Mouse (Mus musculus) lung, postnatal 36 days (tissue): ENCODE measurements around the gene Hdac7.
A peak's percentile ranks its signal among the peaks of the same experiment; 100 is the strongest.

Experiments
- DNase-seq: peaks from one replicate; pipeline ENCODE4 v3.0.0; 2022; ENCODE audit warnings: mixed read lengths

The Hdac7 gene

DNA sequence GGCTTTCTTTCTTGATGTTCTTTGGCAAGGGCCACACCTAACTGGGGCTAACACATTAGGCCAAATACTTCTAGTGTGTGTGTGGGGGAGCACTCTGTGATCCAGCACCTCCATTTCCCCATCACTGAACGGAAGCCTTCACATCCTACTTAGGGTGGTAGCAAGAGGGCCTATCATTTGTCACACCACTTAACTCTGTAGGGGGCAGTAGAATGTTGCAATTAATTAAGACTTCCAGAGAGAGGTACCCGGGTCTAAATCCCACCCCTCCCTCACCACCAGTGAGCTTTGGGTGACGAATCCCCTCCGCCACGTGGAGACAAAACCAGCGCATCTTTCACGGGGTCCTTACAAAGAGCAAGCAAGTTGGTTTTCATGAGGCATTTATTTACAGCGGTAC, 9.8 kb upstream of the Hdac7 start:
- no peak for DNase-seq

DNA sequence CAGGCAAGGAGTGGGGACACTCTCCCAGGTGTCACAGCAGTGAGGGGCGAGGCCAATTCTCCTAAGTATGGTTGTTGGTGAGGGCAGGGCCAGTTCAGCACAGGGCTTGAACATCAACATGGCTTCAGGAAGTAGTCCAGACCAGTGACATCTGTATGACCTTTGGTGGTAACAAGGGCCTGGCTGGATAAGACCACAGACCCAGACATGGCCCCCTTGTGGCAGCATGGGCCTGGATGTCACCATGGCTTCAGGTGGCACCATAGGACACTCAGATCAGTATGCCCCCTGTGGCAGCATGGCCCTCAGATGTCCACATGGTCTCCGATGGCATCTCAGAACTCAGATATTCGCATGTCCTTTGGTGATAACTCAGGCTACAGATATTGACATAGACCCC, 8.0 kb upstream of the Hdac7 start:
- DNase-seq = no peak

DNA sequence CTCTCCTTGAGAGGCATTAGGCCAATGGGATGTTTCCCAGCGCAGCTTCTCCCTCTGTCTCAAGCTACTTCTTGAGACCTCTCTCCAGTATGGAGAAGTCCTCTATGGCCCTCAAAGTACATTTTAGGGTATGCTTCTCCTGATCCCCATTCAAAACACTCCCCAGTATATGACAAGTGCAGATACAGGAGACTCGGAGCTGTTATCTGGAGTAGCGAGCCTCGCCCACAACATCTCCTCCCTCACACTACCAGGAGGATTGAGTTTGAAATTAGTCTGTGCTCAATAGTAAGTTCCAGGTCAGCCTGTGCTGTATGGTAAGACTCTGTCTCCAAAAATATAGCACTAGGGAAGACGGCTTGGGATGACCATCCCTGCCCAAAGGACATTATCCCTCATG, 6.7 kb upstream of the Hdac7 start:
- DNase-seq = no peak

DNA sequence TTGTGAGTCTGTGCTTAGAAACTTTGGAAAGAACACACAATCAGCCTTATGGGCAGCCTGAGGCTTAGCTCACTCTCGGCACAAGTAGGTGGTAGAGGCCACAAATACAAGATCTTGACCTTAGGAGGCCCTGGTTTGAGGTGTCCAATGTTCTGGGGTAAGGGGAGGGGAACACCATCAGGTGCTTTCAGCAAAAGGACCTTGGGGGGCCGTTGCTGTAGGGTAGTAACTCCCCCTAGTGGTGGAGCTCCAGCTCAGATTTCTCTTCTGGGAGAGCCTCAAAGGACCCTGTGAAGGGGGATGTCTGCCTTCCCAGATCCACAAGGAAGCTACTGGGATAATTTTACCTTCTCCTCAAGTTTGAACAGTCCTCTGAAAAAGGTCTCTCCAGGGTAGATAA, 6.1 kb upstream of the Hdac7 start:
- DNase-seq = peak; percentile 67

DNA sequence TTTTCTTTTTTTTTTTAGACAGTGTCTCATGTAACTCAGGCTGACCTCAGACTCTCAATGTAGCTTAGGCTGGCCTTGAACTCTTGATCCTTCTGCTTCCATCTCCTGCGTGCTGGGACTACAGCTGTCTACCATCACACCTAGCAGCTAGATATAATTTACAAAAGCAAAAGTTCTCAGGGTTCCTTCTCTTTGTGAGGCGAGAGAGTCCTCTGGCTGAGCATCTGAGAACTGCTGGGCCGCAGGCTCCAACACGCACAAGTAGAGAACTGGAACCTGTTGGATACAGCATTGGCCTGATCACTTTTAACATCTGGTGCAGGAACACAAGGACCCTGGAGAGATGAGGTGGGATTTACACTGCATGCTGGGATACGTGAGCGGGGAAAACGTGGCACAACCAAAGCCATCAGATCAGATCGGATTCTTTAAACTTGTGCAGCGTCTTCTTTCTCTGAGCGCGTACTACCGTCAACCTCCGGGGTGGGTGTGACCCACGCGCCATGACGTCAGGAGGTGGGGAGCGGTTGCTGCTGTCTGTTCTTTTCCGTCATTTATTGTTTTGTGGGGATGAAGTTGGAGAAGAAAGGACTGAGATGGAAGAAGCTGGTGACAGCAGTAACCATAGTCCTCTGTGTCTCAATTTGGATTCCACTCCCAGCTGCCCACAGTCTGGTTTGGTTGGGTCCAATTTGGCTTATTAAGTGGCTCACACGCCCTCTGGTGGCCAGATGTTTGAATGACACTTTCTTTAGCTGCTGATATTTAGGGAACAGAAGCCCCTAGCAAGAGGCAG, 5.0 kb upstream of the Hdac7 start:
- peak; percentile 98 for DNase-seq

DNA sequence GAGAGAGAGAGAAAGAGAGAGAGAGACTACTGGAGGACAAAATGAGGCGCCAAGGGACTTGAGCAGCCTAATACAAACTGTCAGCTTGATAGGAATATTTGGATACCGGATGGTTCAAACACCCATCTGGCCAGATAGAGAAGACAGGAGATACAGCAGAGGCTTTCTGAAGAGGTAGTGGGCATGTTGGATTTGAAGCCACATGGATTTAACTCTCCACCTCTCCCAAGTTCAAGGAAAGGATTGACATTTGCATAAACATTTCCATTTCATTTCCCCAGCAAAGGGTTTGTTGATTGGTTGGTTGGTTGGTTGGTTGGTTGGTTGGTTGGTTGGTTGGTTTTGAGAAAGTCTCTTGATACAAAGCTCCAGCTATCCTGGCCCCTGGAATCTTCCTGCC, 3.6 kb upstream of the Hdac7 start:
- no peak for DNase-seq

DNA sequence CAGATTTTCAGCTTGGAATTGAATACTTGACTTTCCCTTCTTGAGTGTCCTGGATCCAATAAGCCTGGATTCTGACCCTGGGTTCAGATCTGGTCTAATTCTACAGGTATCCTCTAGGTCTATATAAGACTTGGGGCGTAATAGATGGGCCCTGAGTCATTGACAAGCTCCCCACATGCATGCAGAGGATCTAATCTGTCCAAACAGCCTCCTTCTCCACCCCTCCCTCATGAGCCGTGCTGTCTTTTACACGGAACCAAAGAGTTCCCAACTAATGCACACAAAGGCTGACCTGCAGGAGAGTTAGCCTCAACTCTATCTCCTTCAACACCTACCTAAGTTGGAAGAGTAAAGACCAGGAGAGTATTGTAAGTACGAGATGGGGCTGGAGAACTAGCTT, 3.0 kb upstream of the Hdac7 start:
- no peak for DNase-seq

DNA sequence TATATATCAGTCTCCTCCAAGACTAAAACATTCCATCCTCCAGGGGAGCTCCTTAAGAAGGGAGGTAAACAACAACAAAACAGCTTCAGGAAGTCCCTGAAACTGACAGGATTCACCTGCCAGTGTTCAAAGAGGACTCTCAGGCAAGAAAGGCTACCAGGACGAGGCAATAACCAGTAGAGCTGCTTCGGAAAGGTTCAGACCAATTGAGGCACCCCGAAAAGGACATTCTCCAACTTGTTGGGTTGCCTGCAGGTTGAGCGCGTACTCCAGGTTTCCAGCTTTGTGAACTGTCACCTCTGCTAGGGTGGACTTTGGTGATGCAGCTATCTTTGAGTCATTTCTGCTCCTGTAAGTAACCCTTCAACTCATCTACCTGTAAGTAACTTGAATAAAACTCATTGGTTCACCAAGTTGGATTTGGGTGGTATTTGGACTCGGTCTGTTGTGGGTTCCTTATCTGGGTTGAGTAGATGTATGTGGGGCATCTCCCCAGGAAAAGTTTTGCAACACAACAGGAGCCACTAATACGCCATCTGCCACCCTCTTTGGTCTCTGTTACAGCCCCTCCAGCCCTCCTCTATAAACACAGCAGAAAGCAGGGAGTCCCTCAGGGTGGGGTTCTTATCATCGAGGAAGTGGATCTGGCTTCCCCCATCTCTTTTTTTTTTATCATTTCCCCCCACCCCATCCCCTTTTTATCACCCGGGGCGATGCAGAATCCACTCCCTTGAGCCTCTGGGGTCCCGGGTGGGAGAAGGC, 2.0 kb upstream of the Hdac7 start:
- no peak for DNase-seq

DNA sequence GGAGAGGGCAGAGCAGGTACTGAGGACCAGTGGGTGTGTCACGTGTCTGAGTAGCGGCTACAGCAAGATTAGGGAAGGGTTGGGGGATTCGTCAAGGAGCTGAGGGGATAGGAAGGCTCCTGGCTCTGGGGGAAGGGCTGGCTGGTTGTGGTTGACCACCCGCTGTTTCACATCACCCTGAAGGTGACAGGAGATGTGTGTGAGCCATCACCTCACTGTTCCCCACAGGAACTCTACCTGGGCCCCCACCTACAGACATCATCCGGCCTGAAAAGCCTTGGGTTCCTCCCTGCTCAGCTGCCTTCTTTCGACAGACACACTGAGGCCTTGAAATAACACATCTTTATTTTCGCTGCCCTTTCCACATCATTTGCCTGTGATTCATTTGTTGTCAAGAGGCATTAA, 1.1 kb downstream of the Hdac7 start:
- no peak for DNase-seq

DNA sequence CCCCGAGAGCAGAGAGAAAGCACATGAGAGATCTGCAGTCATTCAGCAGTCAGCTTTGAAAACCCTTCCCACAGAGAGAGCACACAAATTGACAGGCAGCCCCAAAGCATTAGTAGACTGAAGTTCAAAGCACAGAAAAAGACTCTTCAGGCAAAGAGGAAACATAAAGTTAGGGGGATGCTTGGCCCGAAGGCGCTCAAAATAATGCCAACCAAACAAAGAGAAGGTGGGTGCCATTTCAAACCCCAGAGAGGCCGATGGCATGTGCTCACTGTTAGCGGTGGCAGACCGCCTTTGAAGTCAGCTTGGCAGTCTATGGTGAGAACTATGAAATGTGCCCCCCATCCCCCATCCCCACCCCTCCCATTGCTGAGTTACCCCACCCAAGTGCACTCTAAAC, 2.2 kb downstream of the Hdac7 start:
- DNase-seq = no peak

DNA sequence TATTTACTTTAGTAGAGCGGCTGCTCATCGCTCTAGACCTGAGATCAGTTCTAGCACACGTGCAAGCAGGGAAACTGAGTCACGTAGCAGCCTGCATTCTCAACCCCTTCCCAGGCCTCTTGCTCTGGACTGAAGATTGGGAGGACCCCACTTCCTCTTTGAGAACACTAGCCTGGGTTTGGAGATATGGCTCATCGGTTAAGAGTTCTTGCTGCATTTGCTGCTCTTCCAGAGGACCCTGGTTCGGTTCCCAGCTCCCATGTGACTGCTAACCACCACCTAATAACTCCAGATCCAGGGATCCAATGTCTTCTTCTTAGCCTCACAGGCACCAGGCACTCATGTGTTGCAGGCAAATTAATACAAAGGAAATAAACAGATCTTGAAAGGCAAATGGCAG, 2.9 kb downstream of the Hdac7 start:
- no peak for DNase-seq

DNA sequence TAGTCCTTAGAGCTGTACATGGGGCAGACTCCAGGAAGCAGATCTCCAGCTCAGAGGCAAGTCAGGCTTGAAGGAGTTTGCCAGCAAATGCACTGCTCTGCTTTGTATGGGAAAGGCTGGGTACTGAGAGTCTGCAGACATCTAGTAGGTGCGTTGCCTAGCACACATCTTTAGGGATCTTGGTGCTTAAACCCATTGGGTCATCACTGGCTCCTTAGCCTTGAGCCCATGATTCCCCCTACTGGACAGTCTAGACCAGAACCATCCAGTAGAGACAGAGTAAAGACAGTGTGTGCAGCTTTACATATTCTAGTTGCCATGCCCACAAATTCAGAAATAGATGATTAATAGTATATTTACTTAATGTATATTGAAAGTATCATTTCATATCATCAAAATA, 3.5 kb downstream of the Hdac7 start:
- peak; percentile 70 for DNase-seq

DNA sequence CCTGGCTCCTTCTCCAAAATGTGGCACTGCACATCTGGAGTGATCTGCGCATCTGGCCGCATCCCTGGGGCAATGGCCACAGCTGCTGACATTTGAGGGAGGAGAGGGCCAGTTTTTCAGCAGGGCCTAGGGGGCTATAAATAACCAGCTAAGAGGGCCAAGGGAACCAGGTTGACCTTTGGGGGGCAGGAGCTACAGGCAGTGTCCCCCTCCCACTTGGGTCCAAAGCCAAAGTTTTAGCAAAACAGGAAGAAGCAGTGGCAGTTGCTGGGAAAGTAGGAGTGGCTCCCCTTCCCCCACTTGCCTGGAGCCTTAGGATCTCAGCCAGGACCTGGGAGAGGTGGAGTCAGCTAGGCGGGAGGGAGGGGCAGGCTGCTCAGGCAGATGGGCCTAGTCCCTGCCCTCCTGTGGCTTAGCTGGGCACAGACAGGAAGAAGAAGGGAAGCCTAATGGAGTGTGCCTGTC, 4.3 kb downstream of the Hdac7 start:
- DNase-seq = peak; percentile 94

DNA sequence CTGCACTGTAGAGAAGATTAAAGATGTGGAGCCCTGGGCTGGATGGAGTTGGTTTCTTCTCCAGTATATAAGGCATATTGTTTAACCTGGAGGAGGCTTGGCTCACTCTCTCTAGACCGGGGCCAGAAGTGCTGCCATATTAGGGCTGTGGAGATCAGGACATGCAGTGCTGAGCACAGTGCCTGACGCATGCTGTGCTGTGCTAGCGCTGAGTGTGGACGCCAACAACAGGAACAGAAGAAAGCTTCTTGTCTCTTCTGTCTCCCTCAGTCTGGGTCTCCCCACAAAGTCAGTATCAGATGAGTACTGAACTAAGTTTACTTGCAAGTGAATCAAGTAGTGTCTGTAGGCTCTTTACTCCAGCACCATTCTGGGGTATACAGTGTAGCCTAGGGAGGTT, 4.8 kb downstream of the Hdac7 start:
- DNase-seq = no peak

DNA sequence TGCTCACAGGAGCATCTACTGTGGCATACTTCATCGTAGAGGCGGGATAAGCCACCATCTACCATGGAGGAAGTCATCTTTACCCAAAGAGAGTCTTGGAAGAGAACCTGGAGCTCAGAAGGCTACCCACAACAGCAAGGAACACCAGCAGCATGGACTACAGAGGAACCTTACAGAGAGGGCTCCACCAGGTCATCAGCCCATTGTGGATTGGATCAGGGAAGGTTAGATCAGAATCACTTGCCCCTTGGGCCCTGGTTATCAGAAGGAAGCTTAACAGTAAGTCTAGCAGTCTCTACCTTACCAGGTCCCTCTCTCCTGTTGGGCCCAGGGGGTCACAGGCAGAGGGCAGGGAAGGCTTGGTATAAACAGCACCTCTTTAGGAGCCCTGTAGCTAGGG, 5.3 kb downstream of the Hdac7 start:
- no peak for DNase-seq

DNA sequence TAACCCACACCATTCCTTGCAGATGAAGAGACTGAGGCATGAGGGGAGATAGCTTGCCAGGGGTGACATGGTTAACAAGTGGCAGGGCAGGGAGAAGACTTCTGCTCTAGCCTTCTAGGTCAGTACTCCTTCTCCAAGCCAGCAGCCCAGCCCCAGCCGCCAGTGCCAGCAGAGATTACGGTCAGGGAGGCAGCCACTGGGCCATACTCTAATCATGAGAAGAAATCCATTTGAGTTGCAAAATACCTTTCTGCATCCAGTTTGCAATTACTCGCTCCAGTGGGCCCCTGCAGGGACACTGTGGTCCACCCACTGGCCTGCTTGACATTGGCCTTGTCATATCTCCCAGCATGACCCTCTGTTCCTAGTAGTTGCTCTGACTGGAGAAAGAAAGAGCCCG, 5.9 kb downstream of the Hdac7 start:
- no peak for DNase-seq

DNA sequence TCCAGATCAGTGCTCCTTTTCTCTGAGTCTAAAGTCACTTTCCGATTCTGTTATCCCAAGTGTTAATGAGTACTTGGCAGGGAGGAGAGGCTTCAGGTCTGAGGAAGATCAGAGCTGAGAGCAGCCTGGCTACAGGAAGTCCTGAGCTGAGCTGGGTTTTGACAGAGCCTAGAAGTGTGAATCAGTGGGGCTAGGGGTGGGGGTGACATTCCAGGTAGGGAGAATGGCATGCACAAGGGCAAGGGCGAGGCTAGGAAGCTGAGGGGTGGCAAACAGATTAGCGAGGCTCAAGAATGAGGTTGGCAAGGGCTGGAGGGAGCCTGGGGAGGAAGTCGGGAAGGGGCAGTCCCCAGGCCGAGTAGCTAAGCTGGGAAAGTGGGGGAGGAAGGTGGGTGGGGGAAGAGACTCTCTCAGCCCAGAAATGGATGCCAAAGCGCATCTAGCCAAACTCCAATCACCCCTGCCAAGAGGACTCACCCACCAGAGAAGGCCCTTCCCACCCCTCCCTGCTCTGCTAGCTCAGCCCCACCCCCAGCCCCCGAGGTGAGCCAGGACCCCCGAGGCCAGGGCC, 6.7 kb downstream of the Hdac7 start:
- DNase-seq = peak; percentile 85

DNA sequence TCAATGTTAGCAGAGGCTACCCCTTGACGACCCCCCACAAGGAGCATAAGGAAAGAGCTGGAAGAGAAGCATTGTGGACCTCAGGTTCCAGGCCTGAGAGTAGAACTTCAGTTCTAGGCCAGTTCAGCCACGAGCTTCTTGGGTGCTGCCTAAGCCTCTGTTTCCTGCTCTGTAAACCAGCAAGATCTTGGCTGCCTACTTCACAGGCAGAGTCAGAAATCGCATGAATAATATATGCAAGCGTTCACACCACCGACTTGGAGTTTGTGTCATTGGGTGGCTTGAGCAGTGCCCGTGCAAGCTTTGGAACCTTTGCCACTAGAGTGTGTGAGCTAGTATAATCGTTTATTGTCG, 7.4 kb downstream of the Hdac7 start:
- DNase-seq = no peak

DNA sequence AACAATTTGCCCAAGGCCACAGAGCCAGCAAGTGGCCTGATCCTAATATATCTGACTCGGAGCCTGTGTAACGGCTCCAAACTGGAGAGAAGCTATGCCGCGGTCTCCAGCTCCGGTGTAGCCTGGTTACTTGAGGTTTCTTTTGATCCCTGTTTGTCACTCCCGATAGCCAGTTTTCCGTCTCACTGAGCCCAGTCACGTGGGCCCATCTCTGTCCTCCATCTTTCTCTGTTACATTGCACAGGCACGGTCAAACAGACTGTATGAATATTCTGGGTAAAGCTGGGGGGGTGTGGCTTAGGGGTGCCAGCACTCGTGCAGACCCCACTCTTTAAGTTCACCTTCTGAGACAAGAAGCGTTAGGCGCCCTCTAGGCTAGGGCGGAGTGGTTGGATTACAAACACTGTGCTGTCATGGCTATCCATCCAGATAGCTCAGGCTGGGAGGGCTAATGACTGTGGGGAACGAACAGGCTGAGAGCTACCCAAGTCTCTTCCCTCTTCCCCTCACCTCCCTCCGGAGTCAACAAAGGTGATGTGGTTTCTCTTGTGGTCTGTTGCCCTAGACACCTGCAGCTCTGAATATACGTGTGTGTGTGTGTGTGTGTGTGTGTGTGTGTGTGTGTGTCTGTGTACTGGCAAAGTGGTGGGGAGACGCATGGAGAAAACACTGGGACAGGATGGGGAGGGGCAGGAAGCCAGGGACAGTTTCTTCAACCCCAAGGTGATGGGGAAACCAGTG, 8.0 kb downstream of the Hdac7 start:
- no peak for DNase-seq

DNA sequence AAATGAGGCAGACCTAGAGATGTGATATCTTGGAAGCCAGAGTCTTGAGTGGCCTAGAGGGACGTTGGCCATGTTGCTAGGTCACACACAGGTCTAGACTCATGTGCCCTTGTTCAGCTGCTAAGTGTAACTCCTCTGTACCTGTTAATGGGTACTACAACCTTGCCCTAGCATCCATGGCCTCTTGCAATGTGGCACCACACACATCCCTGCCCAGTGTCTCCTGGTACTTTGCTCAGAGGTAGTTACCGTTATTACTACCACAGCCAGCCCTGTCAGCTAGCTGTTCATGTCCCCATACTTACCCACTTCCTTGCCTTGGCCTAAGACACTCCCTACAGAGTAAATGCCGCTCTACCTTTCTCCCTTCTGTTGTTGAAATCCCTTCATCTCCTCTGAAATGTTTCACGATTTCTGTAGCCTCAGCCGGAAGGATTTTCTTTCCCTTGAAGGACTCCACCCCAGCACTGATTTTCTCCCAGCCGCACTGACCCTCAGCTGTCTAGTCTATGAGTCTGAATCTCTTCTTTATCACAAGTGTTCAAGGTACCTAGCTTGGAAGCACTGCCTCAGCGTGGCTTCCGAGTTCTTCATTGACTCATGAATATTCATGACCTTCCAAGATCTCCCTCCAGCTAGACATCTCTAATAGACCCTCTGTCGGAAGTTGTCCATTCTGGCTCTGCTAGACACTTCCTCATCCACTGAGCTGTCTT, 11.4 kb downstream of the Hdac7 start:
- no peak for DNase-seq

DNA sequence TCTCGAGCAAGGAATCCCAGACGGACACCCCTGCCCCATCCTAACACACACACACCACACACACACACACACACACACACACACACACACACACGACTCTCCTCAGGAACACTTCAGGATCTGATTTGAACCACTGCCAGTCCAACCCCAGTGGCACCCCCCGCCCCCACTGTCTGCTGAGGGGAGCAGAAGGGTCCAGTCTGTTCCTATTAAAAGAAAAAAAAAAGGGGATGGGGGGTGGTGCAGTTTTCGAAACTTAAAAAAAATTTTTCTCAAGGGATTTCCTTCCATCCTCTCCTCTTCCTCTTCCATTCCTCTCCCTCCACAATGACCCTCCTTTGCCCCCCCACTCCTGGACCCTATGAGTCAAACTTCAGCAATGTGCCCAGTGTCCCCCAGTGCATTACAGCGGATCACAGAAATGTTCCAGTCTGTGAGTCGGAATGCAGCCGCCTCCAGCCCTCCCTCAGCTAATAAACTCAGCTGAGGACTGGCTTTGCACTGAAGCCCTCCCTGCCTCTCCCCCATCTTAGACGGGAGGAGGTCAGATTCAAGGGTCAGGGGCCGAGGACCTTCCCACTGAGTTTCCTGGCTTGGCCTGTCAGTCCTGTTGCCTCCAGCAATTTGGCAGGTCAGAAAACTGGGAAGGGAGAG, 12.2 kb downstream of the Hdac7 start:
- DNase-seq = peak; percentile 65
